ENCODE assay signal across 7 mouse cellular contexts in the genomic region with DNA sequence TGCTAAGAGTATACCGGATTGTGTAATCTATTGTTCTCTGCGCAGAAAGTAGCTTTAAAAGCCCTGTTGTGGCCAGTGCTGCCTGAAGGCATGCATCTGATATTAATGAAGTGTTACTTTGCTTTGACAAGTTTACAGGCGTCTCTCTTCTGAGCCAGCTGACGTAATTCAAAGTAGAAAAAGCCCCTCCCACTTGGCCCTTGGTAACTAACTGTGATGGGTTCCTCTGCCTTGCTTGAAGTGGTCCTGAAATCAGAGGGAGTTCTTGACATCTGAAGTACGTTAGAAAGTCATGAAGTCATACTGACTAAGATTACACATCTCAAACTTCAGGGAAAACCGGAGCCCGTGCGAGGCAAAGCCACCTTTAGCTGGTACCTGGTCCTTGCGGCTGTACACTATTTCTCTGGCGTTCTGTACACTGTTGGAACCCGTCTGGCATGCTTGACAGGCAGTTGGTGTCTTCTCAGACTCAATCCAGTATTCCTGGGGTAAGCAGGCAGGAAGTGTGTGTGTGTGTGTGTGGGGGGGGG.
DNase-seq lines count a peak whose midpoint lies in the region; ATAC-seq and TF ChIP-seq lines count a peak whose summit lies in the region.

No protein-coding gene starts in this region.

- intact Hi-C loops in left cerebral cortex, postnatal 10 days (cut with DNase I) = no loop called here
- intact Hi-C loops in left cerebral cortex, postnatal 14 days (cut with DNase I) = no loop called here

- TF ChIP-seq CTCF in brain, embryonic 14.5 days (IDR thresholded peaks at IDR 0.05; ENCODE audit: borderline replicate concordance, extremely low read depth, insufficient read depth, insufficient read length) = no peak

- H3K4me3 ChIP-seq in limb, embryonic 11.5 days (ENCODE audit: low read depth, low read length) = no peak overlapping the region

- no peaks in the 10 kb centered on the region for H3K36me3 ChIP-seq in limb, embryonic 11.5 days (ENCODE audit: control insufficient read depth, insufficient read depth, low read length)

- no peak for TF ChIP-seq POLR2A in brain, embryonic 14.5 days (IDR thresholded peaks at IDR 0.05; ENCODE audit: borderline replicate concordance, extremely low read depth, insufficient read depth, insufficient read length, poor library complexity, severe bottlenecking)

- no peak overlapping the region for H3K9ac ChIP-seq in limb, embryonic 11.5 days (ENCODE audit: low read length)

- no peaks in the 10 kb centered on the region; the same call in 1 of the 2 replicates for H3K4me1 ChIP-seq in limb, embryonic 11.5 days (ENCODE audit: control insufficient read depth, insufficient read depth, low read length)

- peak; percentile 67 for DNase-seq in brain, embryonic 14.5 days (ENCODE audit: low read depth)
- DNase-seq in embryo, embryonic 10.5 days (ENCODE audit: low spot score) = peak; percentile 59
- DNase-seq in heart, adult 9 months (ENCODE audit: low spot score in 2 of 2) = peak; percentile 65 to 79
- DNase-seq in limb, embryonic 11.5 days (ENCODE audit: low spot score) = peak; percentile 64
- no peak for DNase-seq in left cerebral cortex, postnatal 10 days (ENCODE audit: extremely low spot score in 1 of 2, low spot score in 2 of 2)
- DNase-seq in adrenal gland, postnatal 36 days = no peak
- no peak for DNase-seq in left cerebral cortex, postnatal 14 days (ENCODE audit: low spot score in 2 of 2)

- ATAC-seq in limb, embryonic 11.5 days (ENCODE audit: insufficient number of reproducible peaks, low FRiP score, low TSS enrichment, low read depth) = peak; percentile 83

- H3K4me2 ChIP-seq in limb, embryonic 11.5 days (ENCODE audit: low read depth, severe bottlenecking) = peak overlapping the region; percentile 1; the same call in 1 of the 2 replicates

- H3K27me3 ChIP-seq in limb, embryonic 11.5 days (ENCODE audit: control insufficient read depth, insufficient read depth, low read length) = no peaks in the 10 kb centered on the region

- WGBS in limb, embryonic 11.5 days = 21% methylated on average over 11 of the region's 11 CpGs

- H3K27ac ChIP-seq in limb, embryonic 11.5 days (replicated peaks; ENCODE audit: low read depth, low read length) = no peak overlapping the region

- no peaks in the 10 kb centered on the region for H3K9me3 ChIP-seq in limb, embryonic 11.5 days (ENCODE audit: control insufficient read depth, low read length)

Comparison
In these comparisons a context has a peak if more than half of its experiments do, and no peak if none do; other contexts are left out.
1. DNase-seq: peak in brain, embryonic 14.5 days (single experiment), embryo, embryonic 10.5 days (single experiment), heart, adult 9 months (2 of 2) and limb, embryonic 11.5 days (single experiment); none in left cerebral cortex, postnatal 10 days (0 of 2), adrenal gland, postnatal 36 days (0 of 2) and left cerebral cortex, postnatal 14 days (0 of 2).